ENCODE assay signal across 27 mouse cellular contexts in the genomic region with DNA sequence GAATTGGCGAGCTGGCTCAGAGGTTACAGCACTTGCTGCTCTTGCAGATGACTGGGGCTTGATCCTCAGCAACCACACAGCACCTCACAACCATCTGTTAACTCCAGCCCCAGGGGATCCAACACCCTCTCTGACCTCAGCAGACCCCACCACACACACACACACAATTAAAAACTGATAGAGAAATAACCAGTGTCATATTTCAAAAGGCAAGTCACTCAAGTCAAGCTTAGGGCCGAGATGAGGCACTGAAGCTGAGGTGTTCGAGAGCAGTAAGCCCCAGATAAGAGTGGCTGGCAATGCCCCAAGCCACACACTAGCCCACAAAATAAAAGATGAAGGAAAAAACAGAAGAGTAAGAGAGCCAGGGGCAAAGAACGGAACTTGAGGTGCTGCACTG. TPM values are rescaled to one million over a fixed set of nuclear protein-coding genes. Genes with fewer than 3 reads are reported as not detected.
DNase-seq lines count a peak whose midpoint lies in the region; ATAC-seq and TF ChIP-seq lines count a peak whose summit lies in the region.
"Had no signal": no experiment of that assay in that cellular context is flagged by ENCODE, and none has a peak within 500 bp of the region (broad histone marks: within the 10 kb centered on the region; RNA-seq: fewer than 3 reads in every experiment).

No protein-coding gene starts in this region.

- H3K4me2 ChIP-seq in liver, postnatal 0 days (ENCODE audit: low read depth, low read length), result no peak overlapping the region
- H3K4me2 ChIP-seq in liver, embryonic 11.5 days, result no peak overlapping the region
- no peak overlapping the region for H3K4me2 ChIP-seq in kidney, embryonic 16.5 days (replicated peaks; ENCODE audit: low read depth, low read length)
- H3K4me2 ChIP-seq: forebrain, embryonic 15.5 days; hindbrain, embryonic 14.5 days had no signal

- no peak overlapping the region for H3K4me3 ChIP-seq in liver, postnatal 0 days (ENCODE audit: low read depth, low read length)
- no peak overlapping the region for H3K4me3 ChIP-seq in liver, embryonic 11.5 days (ENCODE audit: low read depth, low read length)
- H3K4me3 ChIP-seq in kidney, embryonic 16.5 days (ENCODE audit: low read length), result no peak overlapping the region
- H3K4me3 ChIP-seq: embryonic facial prominence, embryonic 10.5 days; erythroblast, embryonic 14.5 days; forebrain, embryonic 15.5 days; heart, embryonic 10.5 days; hindbrain, embryonic 10.5 days had no signal

- peak; percentile 52; the same call in 1 of the 2 replicates for TF ChIP-seq EP300 in liver, postnatal 0 days (IDR thresholded peaks at IDR 0.05; ENCODE audit: low read depth)

- H3K36me3 ChIP-seq in liver, postnatal 0 days (replicated peaks; ENCODE audit: insufficient read depth, low read length), result peaks cover 66% of the 10 kb centered on the region
- H3K36me3 ChIP-seq in liver, embryonic 11.5 days (ENCODE audit: control insufficient read depth, insufficient read depth, low read length), result peaks cover 32% of the 10 kb centered on the region
- peaks cover 63% of the 10 kb centered on the region for H3K36me3 ChIP-seq in kidney, embryonic 16.5 days (ENCODE audit: insufficient read depth, low read length)

- H3K9ac ChIP-seq in liver, postnatal 0 days (replicated peaks), result no peak overlapping the region
- H3K9ac ChIP-seq in liver, embryonic 11.5 days (ENCODE audit: low read depth, low read length), result no peak overlapping the region
- no peak overlapping the region for H3K9ac ChIP-seq in kidney, embryonic 16.5 days (replicated peaks; ENCODE audit: low read length)
- H3K9ac ChIP-seq: forebrain, embryonic 15.5 days; hindbrain, embryonic 14.5 days had no signal

- H3K9me3 ChIP-seq in liver, postnatal 0 days (ENCODE audit: low read length), result no peaks in the 10 kb centered on the region
- H3K9me3 ChIP-seq in liver, embryonic 11.5 days (ENCODE audit: control insufficient read depth, low read length), result no peaks in the 10 kb centered on the region
- H3K9me3 ChIP-seq in kidney, embryonic 16.5 days (ENCODE audit: low read length), result no peaks in the 10 kb centered on the region
- H3K9me3 ChIP-seq: embryonic facial prominence, embryonic 10.5 days; forebrain, embryonic 15.5 days; G1E; heart, embryonic 10.5 days; hindbrain, embryonic 10.5 days had no signal

- no peak for DNase-seq in liver, postnatal 0 days
- DNase-seq in liver, embryonic 11.5 days (ENCODE audit: low spot score), result no peak
- DNase-seq in thymus, postnatal 10 days (ENCODE audit: low spot score in 2 of 2), result no peak
- DNase-seq: adrenal gland, postnatal 14 days; B cell, adult 2 months; cerebellum, adult 11-12 months; cerebellum, adult 9-10 months; cerebellum, postnatal 25 days; gastrocnemius, postnatal 36 days; heart, adult 18-20 months; heart, postnatal 10 days had no signal

- WGBS in liver, postnatal 0 days (ENCODE audit: insufficient replicate concordance), result 45% methylated on average over 4 of the region's 4 CpGs
- WGBS in liver, embryonic 11.5 days, result 53% methylated on average over 4 of the region's 4 CpGs
- WGBS in kidney, embryonic 16.5 days, result 58% methylated on average over 4 of the region's 4 CpGs

- peaks cover 8% of the 10 kb centered on the region; the same call in 1 of the 2 replicates for H3K4me1 ChIP-seq in liver, postnatal 0 days (ENCODE audit: insufficient read depth)
- H3K4me1 ChIP-seq in liver, embryonic 11.5 days (replicated peaks; ENCODE audit: control insufficient read depth, insufficient read depth, low read length), result no peaks in the 10 kb centered on the region
- H3K4me1 ChIP-seq in kidney, embryonic 16.5 days (ENCODE audit: insufficient read depth, low read length), result no peaks in the 10 kb centered on the region
- H3K4me1 ChIP-seq: embryonic facial prominence, embryonic 10.5 days; forebrain, embryonic 15.5 days; heart, embryonic 10.5 days; hindbrain, embryonic 10.5 days had no signal

- no peak overlapping the region for H3K27ac ChIP-seq in liver, postnatal 0 days (ENCODE audit: low read depth)
- H3K27ac ChIP-seq in liver, embryonic 11.5 days (ENCODE audit: low read depth, low read length), result no peak overlapping the region
- no peak overlapping the region for H3K27ac ChIP-seq in kidney, embryonic 16.5 days (ENCODE audit: low read length)
- H3K27ac ChIP-seq: embryonic facial prominence, embryonic 10.5 days; forebrain, embryonic 15.5 days; heart, embryonic 10.5 days; hindbrain, embryonic 10.5 days; hindbrain, embryonic 14.5 days had no signal

- no peak for TF ChIP-seq CTCF in liver, postnatal 0 days (IDR thresholded peaks at IDR 0.05; ENCODE audit: low read depth)

- no peaks in the 10 kb centered on the region for H3K27me3 ChIP-seq in liver, postnatal 0 days (ENCODE audit: insufficient read depth, low read length)
- H3K27me3 ChIP-seq in liver, embryonic 11.5 days (replicated peaks; ENCODE audit: control insufficient read depth, insufficient read depth, low read length), result no peaks in the 10 kb centered on the region
- no peaks in the 10 kb centered on the region for H3K27me3 ChIP-seq in kidney, embryonic 16.5 days (ENCODE audit: insufficient read depth, low read length)
- H3K27me3 ChIP-seq: forebrain, embryonic 15.5 days; Patski had no signal

- peak; percentile 82 for ATAC-seq in liver, postnatal 0 days
- no peak for ATAC-seq in liver, embryonic 11.5 days (replicated peaks; ENCODE audit: low FRiP score)
- peak; percentile 89 for ATAC-seq in common myeloid progenitor, adult 5-6 weeks (replicated peaks; ENCODE audit: low read depth, poor library complexity, severe bottlenecking)
- peak; percentile 90 for ATAC-seq in megakaryocyte progenitor cell, adult 5-6 weeks (replicated peaks; ENCODE audit: poor library complexity)
- ATAC-seq in kidney, embryonic 16.5 days (ENCODE audit: low FRiP score, low TSS enrichment), result no peak
- ATAC-seq: activated CD4-positive, CD25-positive, alpha-beta regulatory T cell, adult 4 months; CD4-positive, CD25-positive, alpha-beta regulatory T cell, adult 4 months; forebrain, embryonic 15.5 days; Patski had no signal

RNA-seq across cellular contexts. Expression of gene Ndel1, which starts 38.9 kb away (rescaled TPM):
- 32.8 and 33.8 TPM in 2 replicates for polyA plus RNA-seq in liver, postnatal 0 days (2015; fragmentation: Nextera tagmentation; extraction: Ambion mirVana)
- 47.8 and 53.9 TPM in 2 replicates for polyA plus RNA-seq in liver, embryonic 11.5 days (2014; fragmentation: Nextera tagmentation; extraction: Ambion mirVana)
- total RNA-seq in common myeloid progenitor, adult 5-6 weeks (2017), result 36.8 and 38.4 TPM in 2 replicates
- 26.2 and 28.0 TPM in 2 replicates for total RNA-seq in megakaryocyte progenitor cell, adult 5-6 weeks (2015)
- total RNA-seq in megakaryocyte progenitor cell, adult 5-6 weeks (2017), result 35.9 and 40.5 TPM in 2 replicates
- polyA plus RNA-seq in kidney, embryonic 16.5 days (2015; fragmentation: Nextera tagmentation; extraction: Ambion mirVana), result 90.9 and 96.3 TPM in 2 replicates

RNA-seq across cellular contexts. Expression of gene Rnf222, which starts 55.6 kb away (rescaled TPM):
- polyA plus RNA-seq in liver, postnatal 0 days (2015; fragmentation: Nextera tagmentation; extraction: Ambion mirVana), result 0.02 and 0.07 TPM in 2 replicates
- polyA plus RNA-seq in liver, embryonic 11.5 days (2014; fragmentation: Nextera tagmentation; extraction: Ambion mirVana), result 0.10 and 0.16 TPM in 2 replicates
- total RNA-seq in common myeloid progenitor, adult 5-6 weeks (2017), result 0.23 TPM in 1 of 2 replicates, not detected in the other
- total RNA-seq in megakaryocyte progenitor cell, adult 5-6 weeks (2015), result not detected in 2 replicates
- total RNA-seq in megakaryocyte progenitor cell, adult 5-6 weeks (2017), result not detected in 2 replicates
- polyA plus RNA-seq in kidney, embryonic 16.5 days (2015; fragmentation: Nextera tagmentation; extraction: Ambion mirVana), result 0.05 and 0.17 TPM in 2 replicates
- total RNA-seq: adrenal gland, adult 18-20 months; gastrocnemius, postnatal 36 days had no signal
- polyA plus RNA-seq: activated CD4-positive, CD25-positive, alpha-beta regulatory T cell, adult 4 months; CD4-positive, CD25-positive, alpha-beta regulatory T cell, adult 4 months; embryonic facial prominence, embryonic 10.5 days; erythroblast, embryonic 14.5 days; forebrain, embryonic 11.5 days; forebrain, embryonic 15.5 days; G1E; heart, embryonic 14.5 days; hindbrain, embryonic 14.5 days; Patski had no signal

Comparison
In these comparisons a context has a peak if more than half of its experiments do, and no peak if none do; other contexts are left out.
1. ATAC-seq: peak in liver, postnatal 0 days (single experiment), common myeloid progenitor, adult 5-6 weeks (single experiment) and megakaryocyte progenitor cell, adult 5-6 weeks (single experiment); none in liver, embryonic 11.5 days (single experiment) and kidney, embryonic 16.5 days (single experiment).